Mouse (Mus musculus): ENCODE data around the gene Srsf4. TPM values are rescaled to one million over a fixed set of nuclear protein-coding genes. Genes with fewer than 3 reads are reported as not detected.

Gene Srsf4
- polyA plus RNA-seq, 1 experiment from 2014 or later = 100 TPM

GRCm38 (mm10) chr4:131883571-131883970 lies 10.2 kb downstream of the Srsf4 start:
- 77% methylated on average over 6 of the region's 6 CpGs for WGBS
- Histone ChIP-seq H3K4me2 (ENCODE audit: low read length) (no peak overlapping the region), H3K27ac (ENCODE audit: low read length) (no peak overlapping the region), H3K9ac (ENCODE audit: low read depth, low read length) (no peak overlapping the region), H3K4me3 (ENCODE audit: low read depth, low read length) (no peak overlapping the region), H3K4me1 (ENCODE audit: control insufficient read depth, insufficient read depth, low read length) (peaks cover 23% of the 10 kb centered on the region), H3K9me3 (replicated peaks; ENCODE audit: control insufficient read depth, low read length, poor library complexity, severe bottlenecking) (no peaks in the 10 kb centered on the region), H3K36me3 (ENCODE audit: control insufficient read depth, insufficient read depth, low read length) (no peaks in the 10 kb centered on the region), H3K27me3 (ENCODE audit: control insufficient read depth, insufficient read depth, low read depth, low read length) (no peaks in the 10 kb centered on the region)
- no peak for ATAC-seq

GRCm38 (mm10) chr4:131885376-131885775 lies 12.0 kb downstream of the Srsf4 start:
- H3K4me3 ChIP-seq (ENCODE audit: low read depth, low read length) = no peak overlapping the region
- ATAC-seq = no peak
- H3K27me3 ChIP-seq (ENCODE audit: control insufficient read depth, insufficient read depth, low read depth, low read length) = no peaks in the 10 kb centered on the region
- H3K36me3 ChIP-seq (ENCODE audit: control insufficient read depth, insufficient read depth, low read length) = no peaks in the 10 kb centered on the region
- no peaks in the 10 kb centered on the region for H3K9me3 ChIP-seq (replicated peaks; ENCODE audit: control insufficient read depth, low read length, poor library complexity, severe bottlenecking)
- no peak overlapping the region for H3K9ac ChIP-seq (ENCODE audit: low read depth, low read length)
- H3K27ac ChIP-seq (ENCODE audit: low read length) = no peak overlapping the region
- H3K4me1 ChIP-seq (ENCODE audit: control insufficient read depth, insufficient read depth, low read length) = peaks cover 21% of the 10 kb centered on the region
- no peak overlapping the region for H3K4me2 ChIP-seq (ENCODE audit: low read length)
- WGBS = 77% methylated on average over 6 of the region's 6 CpGs

- peaks cover 13% of the 10 kb centered on the region for H3K4me1 ChIP-seq (ENCODE audit: control insufficient read depth, insufficient read depth, low read length)
- no peaks in the 10 kb centered on the region for H3K27me3 ChIP-seq (ENCODE audit: control insufficient read depth, insufficient read depth, low read depth, low read length)
- H3K9me3 ChIP-seq (replicated peaks; ENCODE audit: control insufficient read depth, low read length, poor library complexity, severe bottlenecking) = no peaks in the 10 kb centered on the region
- ATAC-seq = no peak
- peaks cover 6% of the 10 kb centered on the region for H3K36me3 ChIP-seq (ENCODE audit: control insufficient read depth, insufficient read depth, low read length)
- no peak overlapping the region for H3K27ac ChIP-seq (ENCODE audit: low read length)
- H3K4me2 ChIP-seq (ENCODE audit: low read length) = no peak overlapping the region
- 74% methylated on average over 1 of the region's 1 CpGs for WGBS
- no peak overlapping the region for H3K9ac ChIP-seq (ENCODE audit: low read depth, low read length)
- no peak overlapping the region for H3K4me3 ChIP-seq (ENCODE audit: low read depth, low read length)
These were observed 15.1 kb downstream of the Srsf4 start for GRCm38 (mm10) chr4:131888564-131888963.

GRCm38 (mm10) chr4:131890692-131891091 lies 17.3 kb downstream of the Srsf4 start:
- H3K27ac ChIP-seq (ENCODE audit: low read length) = no peak overlapping the region
- H3K4me3 ChIP-seq (ENCODE audit: low read depth, low read length) = no peak overlapping the region
- peaks cover 13% of the 10 kb centered on the region for H3K36me3 ChIP-seq (ENCODE audit: control insufficient read depth, insufficient read depth, low read length)
- 92% methylated on average over 3 of the region's 3 CpGs for WGBS
- no peaks in the 10 kb centered on the region for H3K9me3 ChIP-seq (replicated peaks; ENCODE audit: control insufficient read depth, low read length, poor library complexity, severe bottlenecking)
- H3K27me3 ChIP-seq (ENCODE audit: control insufficient read depth, insufficient read depth, low read depth, low read length) = no peaks in the 10 kb centered on the region
- ATAC-seq = no peak
- H3K4me1 ChIP-seq (ENCODE audit: control insufficient read depth, insufficient read depth, low read length) = no peaks in the 10 kb centered on the region
- H3K9ac ChIP-seq (ENCODE audit: low read depth, low read length) = no peak overlapping the region
- no peak overlapping the region for H3K4me2 ChIP-seq (ENCODE audit: low read length)

GRCm38 (mm10) chr4:131897109-131897508 lies 23.7 kb downstream of the Srsf4 start:
- no peak for ATAC-seq
- no peak overlapping the region for H3K4me3 ChIP-seq (ENCODE audit: low read depth, low read length)
- H3K27ac ChIP-seq (ENCODE audit: low read length) = no peak overlapping the region
- WGBS = 96% methylated on average over 5 of the region's 5 CpGs
- no peaks in the 10 kb centered on the region for H3K9me3 ChIP-seq (replicated peaks; ENCODE audit: control insufficient read depth, low read length, poor library complexity, severe bottlenecking)
- H3K36me3 ChIP-seq (ENCODE audit: control insufficient read depth, insufficient read depth, low read length) = peaks cover 52% of the 10 kb centered on the region
- no peak overlapping the region for H3K9ac ChIP-seq (ENCODE audit: low read depth, low read length)
- no peak overlapping the region for H3K4me2 ChIP-seq (ENCODE audit: low read length)
- no peaks in the 10 kb centered on the region for H3K27me3 ChIP-seq (ENCODE audit: control insufficient read depth, insufficient read depth, low read depth, low read length)
- H3K4me1 ChIP-seq (ENCODE audit: control insufficient read depth, insufficient read depth, low read length) = no peaks in the 10 kb centered on the region

- Histone ChIP-seq H3K4me1 (ENCODE audit: control insufficient read depth, insufficient read depth, low read length) (no peaks in the 10 kb centered on the region), H3K27me3 (ENCODE audit: control insufficient read depth, insufficient read depth, low read depth, low read length) (no peaks in the 10 kb centered on the region), H3K4me2 (ENCODE audit: low read length) (no peak overlapping the region), H3K27ac (ENCODE audit: low read length) (no peak overlapping the region), H3K36me3 (ENCODE audit: control insufficient read depth, insufficient read depth, low read length) (peaks cover 53% of the 10 kb centered on the region), H3K9me3 (replicated peaks; ENCODE audit: control insufficient read depth, low read length, poor library complexity, severe bottlenecking) (no peaks in the 10 kb centered on the region), H3K4me3 (ENCODE audit: low read depth, low read length) (no peak overlapping the region), H3K9ac (ENCODE audit: low read depth, low read length) (no peak overlapping the region)
- WGBS = 97% methylated on average over 8 of the region's 8 CpGs
- ATAC-seq = no peak
These were observed 24.4 kb downstream of the Srsf4 start for GRCm38 (mm10) chr4:131897787-131898186.

GRCm38 (mm10) chr4:131898503-131899179 lies 25.2 kb downstream of the Srsf4 start:
- 84% methylated on average over 12 of the region's 12 CpGs for WGBS
- no peak overlapping the region for H3K27ac ChIP-seq (ENCODE audit: low read length)
- peaks cover 46% of the 10 kb centered on the region for H3K36me3 ChIP-seq (ENCODE audit: control insufficient read depth, insufficient read depth, low read length)
- H3K4me3 ChIP-seq (ENCODE audit: low read depth, low read length) = no peak overlapping the region
- H3K9ac ChIP-seq (ENCODE audit: low read depth, low read length) = no peak overlapping the region
- no peak overlapping the region for H3K4me2 ChIP-seq (ENCODE audit: low read length)
- ATAC-seq = no peak
- H3K9me3 ChIP-seq (replicated peaks; ENCODE audit: control insufficient read depth, low read length, poor library complexity, severe bottlenecking) = no peaks in the 10 kb centered on the region
- H3K27me3 ChIP-seq (ENCODE audit: control insufficient read depth, insufficient read depth, low read depth, low read length) = no peaks in the 10 kb centered on the region
- H3K4me1 ChIP-seq (ENCODE audit: control insufficient read depth, insufficient read depth, low read length) = no peaks in the 10 kb centered on the region

- Histone ChIP-seq H3K27ac (ENCODE audit: low read length) (no peak overlapping the region), H3K9me3 (replicated peaks; ENCODE audit: control insufficient read depth, low read length, poor library complexity, severe bottlenecking) (no peaks in the 10 kb centered on the region), H3K4me1 (ENCODE audit: control insufficient read depth, insufficient read depth, low read length) (no peaks in the 10 kb centered on the region), H3K4me2 (ENCODE audit: low read length) (no peak overlapping the region), H3K27me3 (ENCODE audit: control insufficient read depth, insufficient read depth, low read depth, low read length) (no peaks in the 10 kb centered on the region), H3K9ac (ENCODE audit: low read depth, low read length) (no peak overlapping the region), H3K36me3 (ENCODE audit: control insufficient read depth, insufficient read depth, low read length) (peaks cover 43% of the 10 kb centered on the region), H3K4me3 (ENCODE audit: low read depth, low read length) (no peak overlapping the region)
- 89% methylated on average over 6 of the region's 6 CpGs for WGBS
- no peak for ATAC-seq
These were observed 25.8 kb downstream of the Srsf4 start for GRCm38 (mm10) chr4:131899180-131899554.

- Histone ChIP-seq H3K27ac (ENCODE audit: low read length) (no peak overlapping the region), H3K4me3 (ENCODE audit: low read depth, low read length) (no peak overlapping the region), H3K9ac (ENCODE audit: low read depth, low read length) (no peak overlapping the region), H3K4me2 (ENCODE audit: low read length) (no peak overlapping the region), H3K9me3 (replicated peaks; ENCODE audit: control insufficient read depth, low read length, poor library complexity, severe bottlenecking) (no peaks in the 10 kb centered on the region), H3K36me3 (ENCODE audit: control insufficient read depth, insufficient read depth, low read length) (peaks cover 40% of the 10 kb centered on the region), H3K4me1 (ENCODE audit: control insufficient read depth, insufficient read depth, low read length) (no peaks in the 10 kb centered on the region), H3K27me3 (ENCODE audit: control insufficient read depth, insufficient read depth, low read depth, low read length) (no peaks in the 10 kb centered on the region)
- ATAC-seq = no peak
- WGBS = 92% methylated on average over 15 of the region's 15 CpGs
These were observed 27.7 kb downstream of the Srsf4 start for GRCm38 (mm10) chr4:131901090-131901489.

All from midbrain, embryonic 16.5 days (tissue).